Mouse (Mus musculus): ENCODE measurements at regions not wholly inside any gene's neighbourhood (a gene's known extent, or its start where the extent isn't known, plus 50 kb on each side); places are given as distances from the start of the nearest gene placed in this dataset.

DNA sequence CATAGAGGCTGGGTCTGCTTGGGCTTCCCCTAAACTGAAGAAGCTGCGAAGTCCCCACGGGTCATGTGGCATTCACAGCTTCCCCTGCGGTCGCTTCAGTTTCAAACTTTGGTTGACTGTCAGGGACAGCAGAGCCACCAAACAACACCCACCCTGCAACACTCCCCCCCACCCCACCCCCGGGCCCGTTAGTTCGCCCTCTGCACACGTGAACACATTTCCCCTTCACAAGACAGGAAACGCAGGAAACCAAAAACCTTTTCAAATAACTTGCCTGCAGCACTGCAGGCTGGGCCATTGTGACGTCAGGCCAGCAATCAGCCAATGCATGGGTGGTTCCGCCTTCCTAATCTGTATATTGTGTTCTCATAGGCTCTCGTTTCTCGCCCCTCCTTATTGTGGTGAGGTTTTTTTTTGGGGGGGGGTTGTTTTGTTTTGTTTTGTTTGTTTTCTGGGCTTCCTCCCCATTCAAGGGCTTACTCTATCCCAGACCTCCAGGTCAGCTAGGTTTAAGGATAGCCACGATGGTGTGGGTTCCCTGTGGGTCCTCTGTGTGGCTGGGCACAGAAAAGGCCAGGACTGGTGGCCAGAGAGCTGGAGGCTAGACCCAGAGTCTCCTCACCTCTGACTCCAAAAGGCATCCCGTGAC lies 82.2 kb upstream of the Med13l start (continued):
- TF ChIP-seq MAX (IDR thresholded peaks at IDR 0.05; ENCODE audit: low read length) (peak; percentile 74), ZMIZ1 (IDR thresholded peaks at IDR 0.05; ENCODE audit: low read depth, low read length) (peak; percentile 53; the same call in 1 of the 2 replicates), MAFK (IDR thresholded peaks at IDR 0.05; ENCODE audit: borderline replicate concordance, low read depth, low read length) (no peak), ZKSCAN1 (IDR thresholded peaks at IDR 0.05; ENCODE audit: low read depth, low read length) (no peak), USF2 (IDR thresholded peaks at IDR 0.05; ENCODE audit: borderline replicate concordance in 1 of 2, insufficient read depth in 1 of 2, low read depth in 1 of 2, low read length in 2 of 2) (no peak), GATA1 (IDR thresholded peaks at IDR 0.05; ENCODE audit: low read depth, low read length) (peak; percentile 12; the same call in 1 of the 2 replicates), ZC3H11A (IDR thresholded peaks at IDR 0.05; ENCODE audit: low read depth, low read length) (no peak), RAD21 (IDR thresholded peaks at IDR 0.05; ENCODE audit: low read depth, low read length) (no peak), NRF1 (IDR thresholded peaks at IDR 0.05; ENCODE audit: insufficient read depth, low read depth, low read length, poor library complexity, severe bottlenecking) (no peak), TAL1 (IDR thresholded peaks at IDR 0.05; ENCODE audit: low read length) (no peak), MYC (IDR thresholded peaks at IDR 0.05; ENCODE audit: low read depth, low read length) (0 out of 2 replicates have a peak, but pooled peaks have one; percentile 37), MYB (IDR thresholded peaks at IDR 0.05; ENCODE audit: low read depth, low read length) (no peak), TCF12 (IDR thresholded peaks at IDR 0.05; ENCODE audit: low read depth, low read length) (peak; percentile 41; the same call in 1 of the 2 replicates), POLR2A (IDR thresholded peaks at IDR 0.05; ENCODE audit: control insufficient read depth in 1 of 2, insufficient read depth in 1 of 2, low read depth in 1 of 2, low read length in 2 of 2, poor library complexity in 1 of 2) (peak in 1 of 2 experiments; percentile 63; a peak in 2 of 4 replicates)

GRCm38 (mm10) chr5:118480000-118480399 lies 80.5 kb upstream of the Med13l start:
- no peaks in the 10 kb centered on the region; the same call in 1 of the 2 replicates for H3K79me2 ChIP-seq (ENCODE audit: control insufficient read depth, insufficient read depth, low read length, poor library complexity)
- no peaks in the 10 kb centered on the region for H3K27me3 ChIP-seq (ENCODE audit: control insufficient read depth in 1 of 2, insufficient read depth in 2 of 2, low read length in 2 of 2)
- H3K36me3 ChIP-seq (ENCODE audit: control insufficient read depth in 1 of 2, insufficient read depth in 2 of 2, low read length in 2 of 2) = peaks cover 0 to 56% of the 10 kb centered on the region in 2 experiments; a peak in 2 of 4 replicates
- 0 out of 2 replicates have a peak, but pooled peaks have one; percentile 7 for TF ChIP-seq ZNF384 (IDR thresholded peaks at IDR 0.05; ENCODE audit: low read depth, low read length)
- no peak for TF ChIP-seq MAFK (IDR thresholded peaks at IDR 0.05; ENCODE audit: borderline replicate concordance, low read depth, low read length)
- peak; percentile 88 for TF ChIP-seq TCF12 (IDR thresholded peaks at IDR 0.05; ENCODE audit: low read depth, low read length)
- TF ChIP-seq CHD1 (IDR thresholded peaks at IDR 0.05; ENCODE audit: low read depth, low read length) = no peak
- peak in 1 of 2 experiments; percentile 23; a peak in 1 of 4 replicates for TF ChIP-seq POLR2A (IDR thresholded peaks at IDR 0.05; ENCODE audit: control insufficient read depth in 1 of 2, insufficient read depth in 1 of 2, low read depth in 1 of 2, low read length in 2 of 2, poor library complexity in 1 of 2)
- peak; percentile 67; the same call in 1 of the 2 replicates for TF ChIP-seq JUND (IDR thresholded peaks at IDR 0.05; ENCODE audit: low read depth, low read length)
- TF ChIP-seq POLR2AphosphoS2 (IDR thresholded peaks at IDR 0.05; ENCODE audit: low read length) = no peak
- TF ChIP-seq EP300 (IDR thresholded peaks at IDR 0.05; ENCODE audit: low read depth in 1 of 2, low read length in 2 of 2) = peak; percentile 89 to 91
- no peak for TF ChIP-seq CHD2 (IDR thresholded peaks at IDR 0.05; ENCODE audit: low read length)
- TF ChIP-seq SIN3A (IDR thresholded peaks at IDR 0.05; ENCODE audit: low read length) = peak; percentile 82
- peak; percentile 95 for TF ChIP-seq MYC (IDR thresholded peaks at IDR 0.05; ENCODE audit: low read depth, low read length)
- TF ChIP-seq RCOR1 (IDR thresholded peaks at IDR 0.05; ENCODE audit: low read depth, low read length) = peak; percentile 80
- TF ChIP-seq ZC3H11A (IDR thresholded peaks at IDR 0.05; ENCODE audit: low read depth, low read length) = no peak
- TF ChIP-seq MXI1 (IDR thresholded peaks at IDR 0.05; ENCODE audit: low read depth, low read length) = peak; percentile 84; the same call in 1 of the 2 replicates
- no peak for TF ChIP-seq RAD21 (IDR thresholded peaks at IDR 0.05; ENCODE audit: low read depth, low read length)
- TF ChIP-seq HCFC1 (IDR thresholded peaks at IDR 0.05; ENCODE audit: low read depth, low read length) = no peak
- TF ChIP-seq BHLHE40 (IDR thresholded peaks at IDR 0.05; ENCODE audit: borderline replicate concordance, low read depth, low read length) = peak; percentile 57; the same call in 1 of the 2 replicates
- no peak for TF ChIP-seq USF2 (IDR thresholded peaks at IDR 0.05; ENCODE audit: borderline replicate concordance in 1 of 2, insufficient read depth in 1 of 2, low read depth in 1 of 2, low read length in 2 of 2)
- TF ChIP-seq MAX (IDR thresholded peaks at IDR 0.05; ENCODE audit: low read length) = peak; percentile 96
- no peak for TF ChIP-seq MYB (IDR thresholded peaks at IDR 0.05; ENCODE audit: low read depth, low read length)
- no peak for TF ChIP-seq ZKSCAN1 (IDR thresholded peaks at IDR 0.05; ENCODE audit: low read depth, low read length)
- TF ChIP-seq GATA1 (IDR thresholded peaks at IDR 0.05; ENCODE audit: low read depth, low read length) = peak; percentile 93
- peak; percentile 91 for TF ChIP-seq TAL1 (IDR thresholded peaks at IDR 0.05; ENCODE audit: low read length)
- peak; percentile 98 for TF ChIP-seq ETS1 (IDR thresholded peaks at IDR 0.05; ENCODE audit: low read depth, low read length)
- TF ChIP-seq ELF1 (IDR thresholded peaks at IDR 0.05; ENCODE audit: low read depth, low read length) = peak; percentile 53; the same call in 1 of the 2 replicates
- TF ChIP-seq UBTF (IDR thresholded peaks at IDR 0.05; ENCODE audit: borderline replicate concordance, insufficient read depth, low read depth, low read length) = no peak
- TF ChIP-seq USF1 (IDR thresholded peaks at IDR 0.05; ENCODE audit: low read depth, low read length) = peak; percentile 76
- no peak overlapping the region for H3K4me3 ChIP-seq (ENCODE audit: control insufficient read depth in 1 of 2, insufficient read depth in 1 of 2, low read depth in 2 of 2, low read length in 2 of 2)
- H3K4me1 ChIP-seq (ENCODE audit: control insufficient read depth in 1 of 2, insufficient read depth in 2 of 2, low read length in 2 of 2) = peaks cover 24 to 71% of the 10 kb centered on the region in 2 experiments
- peak overlapping the region; percentile 43 for H3K9ac ChIP-seq (ENCODE audit: control insufficient read depth, low read depth, low read length, poor library complexity, severe bottlenecking)
- H3K9me3 ChIP-seq (replicated peaks; ENCODE audit: insufficient read depth, low read length) = no peaks in the 10 kb centered on the region
- peak; percentile 83 for DNase-seq (ENCODE audit: low read depth, low spot score)
- peak overlapping the region; percentile 91 for H3K27ac ChIP-seq (ENCODE audit: control insufficient read depth, low read depth, low read length)
